Mouse (Mus musculus) forebrain, embryonic 15.5 days (tissue): ENCODE measurements around the gene Slc2a5. TPM values are rescaled to one million over a fixed set of nuclear protein-coding genes. Genes with fewer than 3 reads are reported as not detected.
A peak's percentile ranks its signal among the peaks of the same experiment; 100 is the strongest.

Experiments
- ATAC-seq: fragments of 200-750 bp; cut with Nextera tagmentation; replicated peaks from 2 replicates; pipeline ENCODE4 v1.8.0; 2017; ENCODE audit warnings: mild to moderate bottlenecking, moderate TSS enrichment, moderate library complexity
- H3K27ac ChIP-seq: fragments of 300-500 bp; sonication (generic); replicated peaks from 2 replicates; pipeline ENCODE4 v1.5.1; 2015; ENCODE audit warnings: mild to moderate bottlenecking, inconsistent platforms
- H3K27me3 ChIP-seq: fragments of 300-500 bp; sonication (generic); 2 replicates; pipeline ENCODE4 v1.6.1; 2015; ENCODE audit warnings: inconsistent platforms
- H3K36me3 ChIP-seq: fragments of 300-500 bp; sonication (generic); 2 replicates; pipeline ENCODE4 v1.6.1; 2015; ENCODE audit warnings: mild to moderate bottlenecking, inconsistent platforms
- H3K4me1 ChIP-seq: fragments of 300-500 bp; sonication (generic); 2 replicates; pipeline ENCODE4 v1.6.1; 2015; ENCODE audit warnings: inconsistent platforms
- H3K4me2 ChIP-seq: fragments of 300-500 bp; sonication (generic); replicated peaks from 2 replicates; pipeline ENCODE4 v1.6.1; 2015; ENCODE audit warnings: mild to moderate bottlenecking, inconsistent platforms
- H3K4me3 ChIP-seq: fragments of 300-500 bp; sonication (generic); 2 replicates; pipeline ENCODE4 v1.5.1; 2015; ENCODE audit warnings: mild to moderate bottlenecking, inconsistent platforms
- H3K9ac ChIP-seq: fragments of 300-500 bp; sonication (generic); replicated peaks from 2 replicates; pipeline ENCODE4 v1.6.1; 2015; ENCODE audit warnings: mild to moderate bottlenecking, inconsistent platforms
- H3K9me3 ChIP-seq: fragments of 300-500 bp; sonication (generic); 2 replicates; pipeline ENCODE4 v1.6.1; 2016; ENCODE audit warnings: inconsistent platforms
- WGBS: fragments of 180-500 bp; shearing (Covaris S2); methylation state at CpG from one replicate; pipeline ENCODE4 v1.1.7; 2015; ENCODE audit warnings: mixed read lengths; 5-methylcytosine and 5-hydroxymethylcytosine counted together
- polyA plus RNA-seq: library from polyadenylated mRNA; unstranded; fragments of >200 nt; fragmentation: Nextera tagmentation; extraction: Ambion mirVana; gene quantifications from 2 replicates; pipeline ENCODE4 v1.2.1, GENCODE M21; 2015

Gene Slc2a5
- polyA plus RNA-seq, 1 experiment from 2014 or later: 2.4 TPM

DNA sequence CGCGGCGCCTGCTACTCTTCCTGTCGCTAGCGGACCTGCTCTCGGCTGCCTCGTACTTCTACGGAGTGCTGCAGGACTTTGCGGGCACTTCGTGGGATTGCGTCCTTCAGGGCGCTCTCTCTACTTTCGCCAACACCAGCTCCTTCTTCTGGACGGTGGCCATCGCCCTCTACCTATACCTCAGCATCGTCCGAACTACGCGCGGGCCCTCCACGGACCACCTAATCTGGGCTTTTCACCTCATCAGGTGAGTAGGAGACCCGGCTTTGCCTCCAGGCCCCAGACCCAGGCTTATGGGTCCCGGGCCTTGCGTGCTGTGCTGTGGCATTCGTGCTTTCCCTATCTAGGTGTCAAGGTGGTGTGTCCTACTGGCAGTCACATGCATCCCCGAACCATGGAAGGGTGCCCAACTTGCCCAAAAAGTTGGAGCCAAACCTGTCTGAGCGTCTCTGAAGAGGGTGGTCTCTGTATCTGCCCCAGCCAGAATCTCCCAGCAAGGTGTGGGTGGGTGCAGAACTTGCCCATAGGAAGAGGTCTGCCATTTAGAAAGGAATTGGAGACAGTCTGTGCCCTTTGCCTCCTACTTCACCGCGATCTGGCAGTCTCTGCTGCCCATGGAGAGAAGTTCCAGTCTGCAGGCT lies 31.1 kb upstream of the Slc2a5 start:
- WGBS: 17% methylated on average over 29 of the region's 29 CpGs
- peak overlapping the region; percentile 98 for H3K4me2 ChIP-seq
- H3K4me3 ChIP-seq: peak overlapping the region; percentile 50
- H3K27me3 ChIP-seq: peaks cover 22% of the 10 kb centered on the region
- ATAC-seq: no peak
- no peaks in the 10 kb centered on the region for H3K36me3 ChIP-seq
- peaks cover 14% of the 10 kb centered on the region for H3K4me1 ChIP-seq
- H3K9me3 ChIP-seq: no peaks in the 10 kb centered on the region
- no peak overlapping the region for H3K27ac ChIP-seq
- H3K9ac ChIP-seq: peak overlapping the region; percentile 42

DNA sequence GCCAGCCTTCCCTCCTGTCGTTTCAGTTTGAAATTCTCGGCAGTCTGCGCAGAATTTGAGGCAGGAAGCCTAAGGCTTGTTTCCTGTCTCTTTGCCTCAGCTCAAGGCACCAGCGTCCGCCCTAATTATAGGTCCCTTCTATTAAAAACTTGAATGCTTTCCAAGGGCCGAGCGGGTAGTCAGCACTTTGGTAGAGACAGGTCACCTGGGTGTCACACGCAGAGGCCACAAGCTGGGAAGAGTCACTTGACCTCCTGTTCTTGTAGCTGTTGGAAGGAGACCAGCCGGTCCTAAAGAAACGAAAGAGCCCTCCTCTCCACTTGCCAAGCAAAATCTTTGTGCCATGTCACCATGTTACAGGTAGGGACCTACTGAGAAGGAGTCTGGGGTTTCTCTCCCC lies 30.0 kb upstream of the Slc2a5 start:
- no peak overlapping the region for H3K4me3 ChIP-seq
- no peaks in the 10 kb centered on the region for H3K9me3 ChIP-seq
- 82% methylated on average over 10 of the region's 10 CpGs for WGBS
- H3K36me3 ChIP-seq: no peaks in the 10 kb centered on the region
- peaks cover 14% of the 10 kb centered on the region for H3K4me1 ChIP-seq
- peaks cover 22% of the 10 kb centered on the region for H3K27me3 ChIP-seq
- no peak for ATAC-seq
- no peak overlapping the region for H3K9ac ChIP-seq
- no peak overlapping the region for H3K4me2 ChIP-seq
- no peak overlapping the region for H3K27ac ChIP-seq

DNA sequence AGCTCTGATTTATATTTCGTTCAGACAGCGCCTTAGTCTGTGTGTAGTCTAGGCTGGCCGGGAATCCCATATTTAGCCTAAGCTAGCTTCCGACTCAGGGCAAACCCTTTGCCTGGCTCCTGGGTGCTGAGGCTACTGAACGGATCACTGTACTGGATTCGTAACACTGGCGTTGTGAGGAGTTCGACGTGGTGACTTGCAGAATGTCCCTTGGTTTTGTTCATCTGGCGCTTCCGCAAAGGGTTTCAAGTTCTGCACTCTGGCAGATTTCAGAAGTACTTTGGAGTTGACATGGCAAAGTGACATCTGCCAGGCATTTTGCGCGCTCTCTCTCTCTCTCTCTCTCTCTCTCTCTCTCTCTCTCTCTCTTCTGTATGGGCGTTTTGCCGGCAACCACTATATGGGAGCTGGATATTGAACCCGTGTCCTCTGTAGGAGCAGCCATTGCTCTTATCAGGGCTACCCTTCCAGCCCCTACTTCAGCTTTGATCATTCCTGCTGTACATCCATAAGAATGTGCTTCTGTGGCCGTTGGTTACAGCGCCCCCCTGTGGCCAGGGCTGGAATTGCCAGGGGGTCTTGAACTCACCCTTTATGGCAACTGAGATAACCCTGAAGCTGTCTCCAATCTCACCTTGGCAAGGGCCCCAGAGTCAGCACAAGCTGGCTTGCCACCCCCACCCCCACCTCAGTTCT lies 27.0 kb upstream of the Slc2a5 start:
- H3K9me3 ChIP-seq: no peaks in the 10 kb centered on the region
- WGBS: 83% methylated on average over 18 of the region's 18 CpGs
- no peak overlapping the region for H3K4me2 ChIP-seq
- H3K27ac ChIP-seq: no peak overlapping the region
- no peak for ATAC-seq
- no peaks in the 10 kb centered on the region for H3K36me3 ChIP-seq
- no peak overlapping the region for H3K4me3 ChIP-seq
- H3K4me1 ChIP-seq: peaks cover 11% of the 10 kb centered on the region
- no peak overlapping the region for H3K9ac ChIP-seq
- H3K27me3 ChIP-seq: peaks cover 22% of the 10 kb centered on the region

DNA sequence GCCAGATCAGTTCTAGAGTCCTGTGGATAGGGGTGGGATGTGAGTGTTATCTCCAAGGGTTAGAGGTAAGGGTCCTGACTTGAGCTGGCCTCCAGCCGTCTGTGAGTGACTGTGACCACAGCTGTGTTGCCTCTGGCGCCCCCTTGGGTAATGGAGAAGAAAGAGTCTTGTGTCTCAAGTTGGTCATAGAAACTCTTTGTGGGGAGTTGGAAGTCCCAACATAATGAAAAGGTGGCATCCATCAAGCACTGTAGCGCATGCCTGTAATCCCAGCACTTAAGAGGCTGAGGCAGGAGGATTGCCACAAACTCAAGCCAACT lies 26.5 kb upstream of the Slc2a5 start:
- H3K9me3 ChIP-seq: no peaks in the 10 kb centered on the region

DNA sequence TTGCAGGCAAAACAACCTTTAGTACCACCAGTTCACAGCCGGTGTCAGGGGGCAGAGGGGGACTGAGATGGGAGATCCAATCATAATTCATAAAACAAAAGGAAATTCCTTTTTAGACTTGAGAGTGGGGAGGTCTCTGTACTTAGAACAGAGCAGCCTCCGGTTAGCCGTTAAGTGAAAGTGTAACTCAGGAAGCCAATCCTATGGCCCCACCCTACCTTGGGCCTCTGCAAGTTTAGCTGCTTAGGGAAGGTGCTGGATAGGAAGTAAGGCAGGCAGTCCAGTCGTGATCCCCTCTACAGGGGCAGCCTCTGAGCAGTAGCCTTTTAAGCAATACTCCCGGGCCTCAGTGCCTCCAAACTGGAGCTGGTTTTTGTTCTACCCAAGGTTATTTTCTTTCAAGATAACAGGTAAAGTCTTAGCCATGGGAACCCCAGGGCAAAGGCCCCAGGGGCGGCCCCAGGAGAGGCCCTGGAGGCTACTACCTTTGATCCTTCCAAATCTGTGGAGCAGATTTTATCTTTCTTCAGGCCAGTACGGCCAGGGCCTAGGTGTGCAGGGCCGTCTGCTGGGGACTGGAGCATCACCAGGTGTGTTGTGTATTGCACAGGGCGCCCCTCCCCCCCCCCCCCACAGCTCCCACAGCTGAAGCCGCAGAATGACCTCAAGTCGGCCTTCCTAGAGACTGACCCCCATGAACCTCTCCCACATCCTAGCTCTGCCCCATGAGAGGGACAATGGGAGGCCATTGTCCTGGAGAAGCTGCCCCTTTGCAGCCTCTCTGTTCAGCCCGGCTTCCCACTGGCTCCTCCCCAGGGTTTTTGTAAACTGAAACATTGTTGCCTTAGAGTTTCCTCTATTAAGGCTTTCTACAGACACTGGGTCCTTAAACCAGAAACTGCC lies 25.3 kb upstream of the Slc2a5 start:
- Histone ChIP-seq H3K9me3 (no peaks in the 10 kb centered on the region), H3K4me2 (no peak overlapping the region), H3K27me3 (peaks cover 8% of the 10 kb centered on the region), H3K9ac (no peak overlapping the region), H3K36me3 (no peaks in the 10 kb centered on the region), H3K4me3 (no peak overlapping the region), H3K4me1 (no peaks in the 10 kb centered on the region), H3K27ac (no peak overlapping the region)
- ATAC-seq: no peak
- WGBS: 26% methylated on average over 12 of the region's 12 CpGs

More for the DNA sequence above, 26.5 kb upstream of the Slc2a5 start:
- ATAC-seq: no peak
- Histone ChIP-seq H3K4me1 (peaks cover 8% of the 10 kb centered on the region), H3K27ac (no peak overlapping the region), H3K27me3 (peaks cover 21% of the 10 kb centered on the region), H3K4me3 (no peak overlapping the region), H3K36me3 (no peaks in the 10 kb centered on the region), H3K9ac (no peak overlapping the region), H3K4me2 (no peak overlapping the region)
- 59% methylated on average over 3 of the region's 3 CpGs for WGBS

DNA sequence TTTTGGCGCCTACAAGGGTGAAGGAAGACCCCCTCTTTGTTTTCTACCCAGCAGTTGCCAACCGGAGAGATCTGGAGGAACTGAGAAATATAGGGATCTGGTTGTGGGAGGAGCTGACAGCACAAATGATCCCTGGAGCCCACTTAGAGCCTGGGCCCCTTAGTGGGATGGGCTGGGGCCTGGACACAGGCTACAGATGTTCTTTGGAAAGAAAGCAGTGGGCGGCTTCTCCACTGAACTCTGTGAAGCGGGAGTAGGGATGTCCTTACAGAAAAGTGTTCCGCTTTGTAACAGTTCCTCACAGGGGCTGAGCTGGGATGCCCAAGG lies 24.7 kb upstream of the Slc2a5 start:
- 21% methylated on average over 5 of the region's 5 CpGs for WGBS
- H3K27me3 ChIP-seq: peaks cover 2% of the 10 kb centered on the region

DNA sequence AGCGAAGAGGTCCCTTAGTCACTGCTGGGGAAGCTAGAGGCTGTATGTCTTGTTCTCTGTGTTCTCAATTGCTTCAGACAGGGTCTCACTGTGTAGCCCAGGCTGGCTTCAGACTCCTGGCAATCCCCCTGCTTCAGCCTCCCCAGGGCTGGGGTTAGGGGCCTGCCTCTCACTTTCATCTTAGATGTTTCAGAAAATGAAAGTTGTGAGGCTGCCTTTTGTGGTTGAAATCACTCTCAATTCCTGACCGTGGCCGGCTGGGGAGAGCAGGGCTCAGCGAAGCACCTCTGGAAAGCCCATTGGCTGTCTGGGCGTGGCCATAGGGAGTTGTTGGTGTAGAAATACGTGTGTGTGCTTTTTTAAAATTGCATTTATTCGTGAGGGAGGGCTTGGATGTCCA lies 22.8 kb upstream of the Slc2a5 start:
- Histone ChIP-seq H3K9me3 (no peaks in the 10 kb centered on the region), H3K4me3 (no peak overlapping the region), H3K27me3 (peaks cover 3% of the 10 kb centered on the region), H3K4me2 (no peak overlapping the region), H3K27ac (no peak overlapping the region), H3K4me1 (no peaks in the 10 kb centered on the region), H3K36me3 (no peaks in the 10 kb centered on the region), H3K9ac (no peak overlapping the region)
- no peak for ATAC-seq
- WGBS: 82% methylated on average over 7 of the region's 7 CpGs

More for the DNA sequence above, 24.7 kb upstream of the Slc2a5 start:
- no peak overlapping the region for H3K4me3 ChIP-seq
- H3K4me2 ChIP-seq: no peak overlapping the region
- H3K36me3 ChIP-seq: no peaks in the 10 kb centered on the region
- no peak overlapping the region for H3K9ac ChIP-seq
- no peaks in the 10 kb centered on the region for H3K9me3 ChIP-seq
- ATAC-seq: no peak
- no peak overlapping the region for H3K27ac ChIP-seq
- H3K4me1 ChIP-seq: no peaks in the 10 kb centered on the region

DNA sequence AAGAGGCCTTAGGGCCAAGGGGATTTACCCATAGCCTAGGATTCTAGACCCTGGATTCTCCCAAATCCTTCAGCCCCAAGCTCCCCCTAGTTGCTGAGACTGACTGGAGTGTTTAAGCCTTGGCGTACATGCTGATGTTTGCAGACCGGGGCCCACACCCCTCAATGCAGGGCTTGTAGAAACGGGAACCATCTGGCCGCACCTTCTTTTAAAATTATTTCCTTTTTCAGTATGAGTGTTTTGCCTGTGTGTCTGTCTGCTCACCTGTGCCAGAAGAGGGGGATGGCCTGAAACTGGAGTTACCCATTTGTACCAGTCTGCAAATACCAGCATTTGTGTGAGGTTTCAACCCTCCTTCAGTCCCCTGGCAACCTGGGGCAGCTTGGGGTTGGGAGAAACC lies 21.2 kb upstream of the Slc2a5 start:
- WGBS: 92% methylated on average over 4 of the region's 4 CpGs
- H3K9me3 ChIP-seq: no peaks in the 10 kb centered on the region
- no peak for ATAC-seq
- no peak overlapping the region for H3K4me2 ChIP-seq
- H3K27me3 ChIP-seq: peaks cover 3% of the 10 kb centered on the region
- H3K27ac ChIP-seq: no peak overlapping the region
- H3K4me3 ChIP-seq: no peak overlapping the region
- H3K9ac ChIP-seq: no peak overlapping the region
- no peaks in the 10 kb centered on the region for H3K36me3 ChIP-seq
- no peaks in the 10 kb centered on the region for H3K4me1 ChIP-seq

DNA sequence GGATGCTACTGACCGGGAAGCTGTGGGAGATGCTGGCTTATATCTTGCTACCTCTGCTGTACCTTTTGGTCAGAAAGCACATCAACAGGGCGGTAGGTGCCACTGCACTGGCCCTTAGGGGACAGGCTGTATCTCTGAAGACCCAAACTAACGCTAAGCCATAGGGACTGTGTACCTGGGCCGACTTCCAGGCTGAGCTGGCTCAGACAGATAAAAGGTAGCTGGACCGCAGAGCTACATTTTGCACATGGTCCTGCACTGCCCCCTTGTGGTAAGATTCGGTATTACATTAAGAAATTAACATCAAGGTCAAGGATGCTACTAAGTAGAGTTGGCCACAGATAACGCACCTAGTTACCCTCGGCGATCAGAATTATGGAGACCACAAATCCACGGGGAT lies 20.2 kb upstream of the Slc2a5 start:
- ATAC-seq: no peak

DNA sequence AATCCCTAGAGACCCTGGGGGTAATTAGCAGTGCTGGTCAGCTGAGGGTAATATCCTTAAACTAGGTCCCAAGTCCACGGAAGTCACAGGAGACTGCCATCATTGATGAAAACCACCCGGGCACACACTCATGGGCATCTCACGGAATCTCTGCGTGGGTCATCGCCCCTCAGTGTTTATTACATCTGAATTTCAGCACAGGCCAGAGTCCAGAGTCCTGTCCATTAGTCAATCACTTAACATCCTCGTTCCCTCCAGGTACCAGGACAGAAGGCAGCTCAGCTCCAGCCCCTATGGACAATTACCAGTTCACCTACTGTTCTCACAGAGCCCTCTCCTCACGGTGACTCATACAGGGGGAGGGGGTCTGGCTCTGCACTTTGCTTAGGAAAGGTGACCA lies 16.3 kb upstream of the Slc2a5 start:
- no peaks in the 10 kb centered on the region for H3K4me1 ChIP-seq
- H3K27me3 ChIP-seq: peaks cover 3% of the 10 kb centered on the region; the same call in 1 of the 2 replicates
- no peak overlapping the region for H3K9ac ChIP-seq
- H3K36me3 ChIP-seq: no peaks in the 10 kb centered on the region
- H3K9me3 ChIP-seq: no peaks in the 10 kb centered on the region
- H3K27ac ChIP-seq: no peak overlapping the region
- no peak for ATAC-seq
- no peak overlapping the region for H3K4me2 ChIP-seq
- no peak overlapping the region for H3K4me3 ChIP-seq
- 88% methylated on average over 7 of the region's 7 CpGs for WGBS

More for the DNA sequence above, 20.2 kb upstream of the Slc2a5 start:
- 19% methylated on average over 10 of the region's 10 CpGs for WGBS
- no peak overlapping the region for H3K4me2 ChIP-seq
- H3K4me1 ChIP-seq: no peaks in the 10 kb centered on the region
- no peaks in the 10 kb centered on the region for H3K36me3 ChIP-seq
- no peak overlapping the region for H3K4me3 ChIP-seq
- H3K27ac ChIP-seq: no peak overlapping the region
- peaks cover 3% of the 10 kb centered on the region for H3K27me3 ChIP-seq
- H3K9ac ChIP-seq: no peak overlapping the region
- H3K9me3 ChIP-seq: no peaks in the 10 kb centered on the region

DNA sequence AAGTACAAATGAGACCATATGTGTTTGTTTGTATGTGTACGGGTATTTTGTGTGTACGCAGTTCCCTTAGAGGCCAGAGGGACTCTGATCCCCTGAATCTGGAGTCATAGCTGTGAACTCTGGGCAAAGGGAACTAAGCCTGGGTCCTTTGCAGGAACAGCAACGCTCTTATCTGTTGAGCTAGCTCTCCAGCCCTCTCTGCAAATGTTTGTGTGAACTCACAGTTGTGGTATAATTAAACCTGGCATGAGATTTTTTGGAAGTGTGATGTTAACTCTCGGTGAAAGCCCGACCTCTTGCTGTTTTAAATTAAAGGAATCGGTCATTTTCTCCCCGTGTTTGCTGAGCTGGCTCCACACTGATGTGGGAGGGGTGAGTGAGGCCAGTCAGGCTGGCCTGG lies 13.4 kb upstream of the Slc2a5 start:
- Histone ChIP-seq H3K9me3 (no peaks in the 10 kb centered on the region), H3K27ac (no peak overlapping the region), H3K27me3 (peaks cover under 1% of the 10 kb centered on the region; the same call in 1 of the 2 replicates), H3K4me3 (no peak overlapping the region), H3K9ac (no peak overlapping the region), H3K4me1 (no peaks in the 10 kb centered on the region), H3K36me3 (no peaks in the 10 kb centered on the region), H3K4me2 (no peak overlapping the region)
- 73% methylated on average over 7 of the region's 7 CpGs for WGBS
- ATAC-seq: no peak

DNA sequence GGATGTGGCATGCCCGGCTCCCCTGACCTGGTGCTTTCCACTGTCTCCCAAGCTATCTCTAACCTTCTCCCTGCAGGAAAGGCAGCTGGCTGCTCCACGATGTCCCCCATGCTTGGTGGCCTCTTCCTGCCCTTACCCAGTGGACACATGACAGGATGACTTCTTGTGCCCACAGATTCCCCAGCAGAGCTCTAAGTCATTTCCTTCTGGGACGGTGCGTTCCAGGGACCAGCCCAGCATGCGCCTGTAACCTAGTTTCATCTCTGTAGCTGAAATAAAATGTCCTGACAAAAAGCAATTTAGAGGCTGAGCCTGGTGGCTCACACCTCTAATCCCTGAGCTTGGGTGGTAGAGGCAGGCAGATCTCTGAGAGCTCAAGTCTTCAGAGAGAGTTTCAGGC lies 12.4 kb upstream of the Slc2a5 start:
- WGBS: 85% methylated on average over 5 of the region's 5 CpGs
- ATAC-seq: no peak
- no peaks in the 10 kb centered on the region for H3K27me3 ChIP-seq
- H3K36me3 ChIP-seq: no peaks in the 10 kb centered on the region
- no peak overlapping the region for H3K27ac ChIP-seq
- H3K9me3 ChIP-seq: no peaks in the 10 kb centered on the region
- no peaks in the 10 kb centered on the region for H3K4me1 ChIP-seq
- H3K4me3 ChIP-seq: no peak overlapping the region
- H3K4me2 ChIP-seq: no peak overlapping the region
- H3K9ac ChIP-seq: no peak overlapping the region
